Mouse (Mus musculus) stomach, embryonic 16.5 days (tissue): ENCODE results near the gene Itpka. TPM values are rescaled to one million over a fixed set of nuclear protein-coding genes. Genes with fewer than 3 reads are reported as not detected.

Experiments used
- ATAC-seq: fragments of 200-750 bp; cut with Nextera tagmentation; 2 replicates; pipeline ENCODE4 v1.8.0; 2017; ENCODE audit warnings: moderate number of reproducible peaks, moderate TSS enrichment; ENCODE audit not compliant: insufficient read depth, low FRiP score
- H3K27ac ChIP-seq: fragments of 300-500 bp; sonication (generic); 2 replicates; pipeline ENCODE4 v1.5.1; 2014; ENCODE audit warnings: low read length
- H3K27me3 ChIP-seq: fragments of 300-500 bp; sonication (generic); 2 replicates; pipeline ENCODE4 v1.6.1; 2014; ENCODE audit warnings: low read length, control low read depth, mixed read lengths; ENCODE audit not compliant: control insufficient read depth, insufficient read depth
- H3K36me3 ChIP-seq: fragments of 300-500 bp; sonication (generic); 2 replicates; pipeline ENCODE4 v1.6.1; 2014; ENCODE audit warnings: low read length; ENCODE audit not compliant: control insufficient read depth, insufficient read depth
- H3K4me1 ChIP-seq: fragments of 300-500 bp; sonication (generic); 2 replicates; pipeline ENCODE4 v1.6.1; 2014; ENCODE audit warnings: low read length, control low read depth, mixed read lengths; ENCODE audit not compliant: control insufficient read depth, insufficient read depth
- H3K4me2 ChIP-seq: fragments of 300-500 bp; sonication (generic); 2 replicates; pipeline ENCODE4 v1.6.1; 2014; ENCODE audit warnings: low read depth, low read length, mixed read lengths
- H3K4me3 ChIP-seq: fragments of 300-500 bp; sonication (generic); replicated peaks from 2 replicates; pipeline ENCODE4 v1.5.1; 2014; ENCODE audit warnings: mild to moderate bottlenecking, low read length
- H3K9ac ChIP-seq: fragments of 300-500 bp; sonication (generic); 2 replicates; pipeline ENCODE4 v1.6.1; 2014; ENCODE audit warnings: low read length
- H3K9me3 ChIP-seq: fragments of 300-500 bp; sonication (generic); replicated peaks from 2 replicates; pipeline ENCODE4 v1.6.1; 2016; ENCODE audit warnings: low read length, control low read depth; ENCODE audit not compliant: control insufficient read depth
- WGBS: fragments of 180-500 bp; shearing (Covaris S2); extraction: QIAGEN DNeasy Blood & Tissue Kit; methylation state at CpG from one replicate; pipeline ENCODE4 v1.1.7; 2014; 5-methylcytosine and 5-hydroxymethylcytosine counted together
- polyA plus RNA-seq: library from polyadenylated mRNA; unstranded; fragments of >200 nt; fragmentation: Nextera tagmentation; extraction: Ambion mirVana; gene quantifications from 2 replicates; pipeline ENCODE4 v1.2.1, GENCODE M21; 2015

Gene Itpka
- polyA plus RNA-seq, 1 experiment from 2014 or later: 7.6 TPM

- Histone ChIP-seq H3K9ac (peak overlapping the region; percentile 72), H3K9me3 (no peaks in the 10 kb centered on the region), H3K27ac (peak overlapping the region; percentile 86), H3K4me2 (peak overlapping the region; percentile 100), H3K4me1 (peaks cover 21% of the 10 kb centered on the region), H3K36me3 (no peaks in the 10 kb centered on the region), H3K27me3 (peaks cover 19% of the 10 kb centered on the region), H3K4me3 (peak overlapping the region; percentile 70)
- ATAC-seq: peak; percentile 81
- WGBS: 10% methylated on average over 46 of the region's 46 CpGs
These were observed 2.3 kb downstream of the Itpka start for GRCm38 (mm10) chr2:119744163-119745111.

GRCm38 (mm10) chr2:119745281-119745680 lies 3.1 kb downstream of the Itpka start:
- no peak overlapping the region for H3K9ac ChIP-seq
- no peaks in the 10 kb centered on the region for H3K36me3 ChIP-seq
- no peaks in the 10 kb centered on the region for H3K9me3 ChIP-seq
- H3K27ac ChIP-seq: peak overlapping the region; percentile 86
- peaks cover 21% of the 10 kb centered on the region for H3K4me1 ChIP-seq
- H3K27me3 ChIP-seq: peaks cover 19% of the 10 kb centered on the region
- WGBS: 6% methylated on average over 1 of the region's 1 CpGs
- H3K4me2 ChIP-seq: peak overlapping the region; percentile 100; the same call in 1 of the 2 replicates
- ATAC-seq: no peak
- H3K4me3 ChIP-seq: no peak overlapping the region

DNA sequence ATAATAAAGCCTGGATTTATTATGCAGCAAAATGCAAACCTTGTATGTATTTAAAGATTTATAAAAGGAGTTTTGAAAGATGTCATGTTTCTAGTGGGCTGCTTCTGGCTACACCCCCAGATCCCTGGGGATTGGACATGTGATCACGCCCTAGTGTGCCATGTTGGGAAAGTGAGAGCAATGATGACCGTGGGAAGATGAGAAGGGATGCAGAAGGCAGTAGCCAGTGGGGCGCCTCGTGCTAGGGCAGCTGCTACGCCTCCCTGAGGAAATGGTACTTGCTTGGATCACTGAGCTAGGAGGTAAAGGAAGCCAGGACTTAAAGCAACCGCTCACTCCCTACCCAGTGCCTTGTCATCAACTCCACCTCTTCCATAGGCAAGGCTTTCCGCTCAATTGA lies 5.4 kb downstream of the Itpka start:
- no peak overlapping the region for H3K4me2 ChIP-seq
- peaks cover 10% of the 10 kb centered on the region for H3K4me1 ChIP-seq
- no peaks in the 10 kb centered on the region for H3K36me3 ChIP-seq
- H3K9me3 ChIP-seq: no peaks in the 10 kb centered on the region
- no peak overlapping the region for H3K27ac ChIP-seq
- 79% methylated on average over 7 of the region's 7 CpGs for WGBS
- no peak for ATAC-seq
- H3K4me3 ChIP-seq: no peak overlapping the region
- H3K9ac ChIP-seq: no peak overlapping the region
- peaks cover 19% of the 10 kb centered on the region for H3K27me3 ChIP-seq

DNA sequence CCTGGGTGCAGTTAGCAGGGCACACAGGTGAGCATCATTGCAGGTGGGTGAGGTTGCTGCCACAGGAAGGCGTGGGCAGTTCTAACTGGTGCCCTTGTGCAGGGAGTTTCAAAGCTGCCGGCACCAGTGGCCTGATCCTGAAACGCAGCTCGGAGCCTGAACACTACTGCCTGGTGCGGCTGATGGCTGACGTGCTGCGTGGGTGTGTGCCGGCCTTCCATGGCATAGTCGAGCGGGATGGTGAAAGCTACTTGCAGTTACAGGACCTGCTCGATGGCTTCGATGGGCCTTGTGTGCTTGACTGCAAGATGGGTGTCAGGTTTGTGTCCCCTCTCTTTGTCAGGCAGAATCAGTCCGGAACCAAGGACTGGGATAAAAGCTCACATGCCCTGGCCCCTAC lies 7.1 kb downstream of the Itpka start:
- WGBS: 74% methylated on average over 13 of the region's 13 CpGs
- Histone ChIP-seq H3K27me3 (peaks cover 3% of the 10 kb centered on the region; the same call in 1 of the 2 replicates), H3K36me3 (no peaks in the 10 kb centered on the region), H3K4me3 (no peak overlapping the region), H3K9ac (no peak overlapping the region), H3K27ac (no peak overlapping the region), H3K4me1 (no peaks in the 10 kb centered on the region), H3K4me2 (no peak overlapping the region), H3K9me3 (no peaks in the 10 kb centered on the region)
- no peak for ATAC-seq

DNA sequence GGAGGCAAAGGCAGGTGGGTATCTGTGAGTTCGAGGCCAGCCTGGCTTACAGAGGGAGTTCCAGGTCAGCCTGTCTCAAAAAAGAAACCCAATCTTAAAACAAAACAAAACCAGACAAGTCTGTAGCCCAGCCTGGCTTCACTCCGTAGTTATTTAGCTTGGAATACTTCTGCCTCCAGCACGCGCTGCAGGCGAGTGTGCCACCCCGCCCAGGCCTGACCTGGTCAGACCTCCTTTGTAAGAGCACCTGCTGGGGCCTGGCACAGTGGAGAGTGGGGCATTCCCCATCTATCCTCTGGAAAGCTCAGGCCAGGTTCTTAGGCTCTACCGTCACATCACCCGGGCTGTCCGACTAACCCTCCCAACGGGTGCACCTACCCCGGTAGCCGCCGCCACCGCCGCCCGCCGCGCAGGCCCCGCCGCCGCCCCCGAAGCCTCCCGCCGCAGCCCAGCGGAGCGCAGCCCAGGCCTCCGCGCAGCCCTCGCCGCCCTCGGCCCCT lies 15.5 kb downstream of the Itpka start:
- H3K4me3 ChIP-seq: peak overlapping the region; percentile 68
- peaks cover 10% of the 10 kb centered on the region for H3K4me1 ChIP-seq
- 4% methylated on average over 26 of the region's 31 CpGs for whole genome bisulfite sequencing
- no peaks in the 10 kb centered on the region for H3K9me3 ChIP-seq
- H3K36me3 ChIP-seq: no peaks in the 10 kb centered on the region
- H3K27me3 ChIP-seq: peaks cover 30% of the 10 kb centered on the region
- no peak overlapping the region for H3K27ac ChIP-seq
- peak overlapping the region; percentile 72 for H3K9ac ChIP-seq
- ATAC-seq: peak; percentile 57; the same call in 1 of the 2 replicates
- peak overlapping the region; percentile 99 for H3K4me2 ChIP-seq

DNA sequence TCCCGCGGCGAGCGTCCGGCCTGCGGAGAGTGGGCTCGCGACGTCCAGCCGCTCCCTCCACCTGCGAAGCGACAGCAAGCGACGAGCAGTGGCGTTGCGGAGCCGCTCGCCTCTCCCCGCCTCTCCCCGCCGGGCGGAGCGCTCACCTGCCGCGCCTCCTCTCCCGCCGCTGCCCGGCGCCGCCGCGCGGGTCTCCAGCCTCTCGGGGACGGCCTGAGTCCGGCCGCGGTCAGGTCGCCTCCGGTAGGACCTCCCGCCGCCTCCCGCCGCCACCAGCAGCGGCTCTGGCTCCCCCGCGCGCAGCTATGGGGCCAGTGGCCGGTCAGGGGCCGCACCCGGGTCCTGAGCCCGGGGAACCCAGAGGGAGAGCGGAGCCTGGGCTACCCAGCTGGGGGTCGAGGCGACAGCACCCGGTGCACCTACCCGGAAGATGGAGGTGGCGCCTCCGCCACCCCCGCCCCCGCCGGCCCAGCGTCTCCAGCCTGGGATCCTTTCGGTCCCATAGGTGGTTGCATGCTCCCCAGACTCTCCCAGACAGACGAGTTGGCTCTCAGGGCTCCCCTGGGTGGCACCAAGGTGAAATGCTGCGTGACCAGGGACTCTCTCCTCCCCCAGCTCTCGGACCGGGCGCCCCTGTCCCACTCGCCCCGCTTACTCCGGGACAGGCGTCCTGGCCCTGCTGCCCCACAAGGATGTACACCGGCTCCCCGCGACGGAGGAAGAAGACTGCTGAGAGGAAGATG lies 16.1 kb downstream of the Itpka start:
- Histone ChIP-seq H3K4me1 (peaks cover 10% of the 10 kb centered on the region), H3K36me3 (no peaks in the 10 kb centered on the region), H3K27me3 (peaks cover 30% of the 10 kb centered on the region), H3K4me2 (peak overlapping the region; percentile 99), H3K4me3 (peak overlapping the region; percentile 68), H3K9me3 (no peaks in the 10 kb centered on the region), H3K9ac (peak overlapping the region; percentile 72), H3K27ac (no peak overlapping the region)
- ATAC-seq: peak; percentile 51; the same call in 1 of the 2 replicates
- WGBS: under 1% methylated on average over 72 of the region's 77 CpGs

GRCm38 (mm10) chr2:119758844-119759835 lies 17.0 kb downstream of the Itpka start:
- Histone ChIP-seq H3K4me2 (peak overlapping the region; percentile 99), H3K9ac (peak overlapping the region; percentile 72; the same call in 1 of the 2 replicates)

DNA sequence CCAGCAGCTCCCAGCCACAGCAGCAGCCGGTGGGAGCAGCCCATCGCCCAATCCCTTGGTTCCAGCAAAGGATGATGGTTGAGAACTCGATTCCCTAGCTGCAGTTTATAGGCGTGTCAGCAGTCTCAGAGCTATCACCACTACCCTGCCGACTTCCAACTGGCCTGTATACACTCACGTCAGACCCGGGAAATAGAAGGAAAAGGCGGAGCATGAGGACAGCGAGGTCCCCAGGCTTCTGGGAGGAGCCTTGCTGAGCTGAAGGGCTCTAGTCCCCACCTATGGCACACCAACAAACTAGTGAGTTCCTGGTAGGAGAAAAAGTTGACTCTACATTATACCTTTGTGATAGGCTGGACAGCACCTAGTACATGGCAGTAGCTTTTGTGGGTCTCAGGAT lies 18.1 kb downstream of the Itpka start, which contains the start of gene Ltk:
Gene Ltk (minus strand): TSS at position 181 of the 400 bp plus-strand sequence.
- no peak within 1 kb of the TSS for H3K27ac ChIP-seq
- no peaks in the 10 kb centered on the region for H3K9me3 ChIP-seq
- H3K4me3 ChIP-seq: no peak within 1 kb of the TSS
- H3K27me3 ChIP-seq: peaks cover 30% of the 10 kb centered on the region
- WGBS: 13% methylated on average over 9 of the region's 9 CpGs
- peaks cover 10% of the 10 kb centered on the region for H3K4me1 ChIP-seq
- peak; percentile 56; the same call in 1 of the 2 replicates for ATAC-seq
- H3K9ac ChIP-seq: no peak within 1 kb of the TSS
- H3K36me3 ChIP-seq: 0 out of 2 replicates have a peak, but pooled peaks cover 11% of the 10 kb centered on the region
- H3K4me2 ChIP-seq: no peak within 1 kb of the TSS

More at GRCm38 (mm10) chr2:119758844-119759835, 17.0 kb downstream of the Itpka start:
- Histone ChIP-seq H3K27me3 (peaks cover 30% of the 10 kb centered on the region), H3K4me1 (peaks cover 10% of the 10 kb centered on the region), H3K9me3 (no peaks in the 10 kb centered on the region), H3K4me3 (peak overlapping the region; percentile 68), H3K36me3 (0 out of 2 replicates have a peak, but pooled peaks cover 8% of the 10 kb centered on the region), H3K27ac (no peak overlapping the region)
- 6% methylated on average over 44 of the region's 44 CpGs for WGBS
- no peak for ATAC-seq
